Mouse (Mus musculus) v-Abl transformed pro-B cells (cell line): ENCODE measurements around the gene Ppp1r16b.

Experiments
- in situ Hi-C, 2 experiments: fragments of 400-800 bp; cut with MboI; formaldehyde crosslinking; loops; one replicate each; pipeline ENCODE4 v1.15.1; 2025; ENCODE audit not compliant: unreplicated experiment in 2 of 2

The Ppp1r16b gene

GRCm38 (mm10) chr2:158742431-158742830 lies 77.2 kb downstream of the Ppp1r16b start:
- in situ Hi-C loops: no loop called here

DNA sequence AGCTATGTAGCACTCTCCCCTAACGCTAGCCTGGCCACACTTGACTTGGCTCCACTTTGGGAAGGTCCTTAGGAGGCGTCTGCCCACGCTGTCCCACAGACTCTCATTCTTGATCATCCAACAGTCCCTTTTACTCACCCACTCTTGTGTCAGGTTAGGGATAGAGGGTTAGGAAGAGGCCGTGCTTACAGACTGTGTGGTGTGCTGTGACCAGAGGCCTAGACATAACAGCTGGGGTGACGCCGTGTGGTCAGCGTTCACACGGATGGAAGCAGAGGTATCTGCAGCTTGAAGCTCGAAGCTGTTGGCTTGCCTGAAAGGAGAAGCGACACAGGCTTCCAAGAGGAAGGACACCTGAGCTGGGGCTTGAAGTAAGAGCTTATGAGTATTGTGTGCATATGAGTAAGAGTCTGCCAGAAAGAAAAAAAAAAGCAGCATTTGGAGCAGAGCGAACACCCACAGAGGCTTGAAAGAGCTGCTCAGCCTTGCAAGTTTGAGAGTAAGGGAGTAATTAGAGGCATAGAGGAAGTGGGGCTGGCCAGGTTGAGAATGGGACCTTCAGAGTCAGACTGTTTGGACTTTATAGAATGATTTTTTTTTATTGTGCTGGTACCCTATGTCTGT lies 78.4 kb downstream of the Ppp1r16b start:
- in situ Hi-C loops: no loop called here

DNA sequence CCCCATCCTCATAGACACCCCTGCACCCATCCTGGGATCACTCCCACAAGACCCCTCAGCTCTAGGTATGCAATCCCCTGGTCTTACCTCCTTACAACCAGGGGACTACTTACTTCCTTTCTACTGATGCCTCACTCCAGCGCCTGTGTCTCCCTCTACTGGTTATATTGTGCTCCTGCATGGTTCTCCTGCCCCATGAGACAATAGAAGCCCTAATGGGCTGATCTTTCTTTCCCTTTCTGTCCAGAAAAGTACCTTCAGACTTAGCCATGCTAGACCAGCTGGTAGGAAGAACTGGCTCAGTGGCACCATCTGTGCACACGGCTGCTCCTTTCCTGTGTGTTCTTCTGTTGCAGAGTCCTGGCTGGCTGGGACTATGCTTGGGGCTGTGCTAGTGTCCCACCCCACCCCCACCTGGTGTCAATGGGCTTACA lies 79.9 kb downstream of the Ppp1r16b start:
- in situ Hi-C loops: loop anchor here (5.0 kb wide), 3 partner anchors 38 to 198 kb away; no protein-coding TSS in a partner anchor

- in situ Hi-C loops: loop anchor here (5.0 kb wide), 3 partner anchors 39 to 199 kb away; no protein-coding TSS in a partner anchor
Measured at GRCm38 (mm10) chr2:158746164-158746563, 81.0 kb downstream of the Ppp1r16b start.

GRCm38 (mm10) chr2:158749366-158749765 lies 84.2 kb downstream of the Ppp1r16b start:
- in situ Hi-C loops: loop anchor here (5.0 kb wide), 3 partner anchors 42 to 202 kb away; no protein-coding TSS in a partner anchor

GRCm38 (mm10) chr2:158760231-158760630 lies 95.0 kb downstream of the Ppp1r16b start:
- in situ Hi-C loops: loop anchor here in 1 of 2 experiments (10.0 kb wide), 1 partner anchor 1835 kb away; no protein-coding TSS in a partner anchor

GRCm38 (mm10) chr2:158762339-158762738 lies 97.1 kb downstream of the Ppp1r16b start:
- in situ Hi-C loops: loop anchor here in 1 of 2 experiments (10.0 kb wide), 1 partner anchor 1832 kb away; no protein-coding TSS in a partner anchor

DNA sequence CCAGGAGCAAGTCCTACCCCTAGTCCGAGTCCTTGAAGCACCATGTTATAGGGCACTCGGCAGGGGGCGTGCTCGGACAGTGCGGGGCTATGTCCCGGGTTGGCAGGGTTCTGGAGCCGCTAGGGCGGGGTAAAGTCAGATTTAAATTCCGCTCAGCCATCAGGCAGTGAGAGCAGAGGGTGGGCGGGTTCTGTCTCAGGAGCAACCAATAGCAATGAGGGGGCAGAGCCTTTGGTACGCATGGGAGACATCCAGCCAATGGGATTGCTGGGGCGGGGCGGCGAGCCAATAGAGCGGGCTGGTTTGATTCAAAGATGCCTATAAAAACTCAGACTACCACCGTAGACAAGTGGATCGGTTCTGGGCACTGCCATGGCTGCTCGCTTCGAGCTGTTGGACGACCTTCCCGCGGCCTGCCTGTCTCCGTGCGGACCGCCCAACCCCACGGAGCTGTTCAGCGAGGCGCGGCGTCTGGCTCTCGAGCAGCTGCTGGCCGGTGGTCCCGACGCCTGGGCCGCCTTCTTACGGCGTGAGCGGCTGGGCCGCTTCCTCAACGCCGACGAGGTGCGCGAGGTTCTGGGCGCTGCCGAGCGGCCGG lies 102.6 kb downstream of the Ppp1r16b start, which contains the start of gene Fam83d:
Gene Fam83d (plus strand): TSS at position 352 of the 598 bp plus-strand sequence.
- in situ Hi-C loops: loop anchor here (5.0 to 10.0 kb wide), 3 partner anchors 84 to 1827 kb away; no protein-coding TSS in a partner anchor

DNA sequence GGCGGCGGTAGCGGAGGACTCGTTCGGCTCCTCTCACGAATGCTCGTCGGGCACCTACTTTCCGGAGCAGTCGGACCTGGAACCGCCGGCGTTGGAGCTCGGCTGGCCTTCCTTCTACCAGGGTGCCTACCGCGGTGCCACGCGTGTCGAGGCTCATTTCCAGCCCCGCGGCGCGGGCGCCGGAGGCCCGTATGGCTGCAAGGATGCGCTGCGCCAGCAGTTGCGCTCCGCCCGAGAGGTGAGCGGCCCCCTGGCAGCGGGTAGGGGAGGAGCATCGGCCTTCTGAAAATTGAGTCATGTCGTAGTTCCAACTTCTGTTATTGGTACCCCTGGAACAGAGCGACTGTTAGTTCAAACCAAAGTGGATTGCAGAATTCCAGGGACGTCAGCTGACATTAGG lies 103.2 kb downstream of the Ppp1r16b start:
- in situ Hi-C loops: loop anchor here (5.0 to 10.0 kb wide), 3 partner anchors 84 to 1826 kb away; no protein-coding TSS in a partner anchor

DNA sequence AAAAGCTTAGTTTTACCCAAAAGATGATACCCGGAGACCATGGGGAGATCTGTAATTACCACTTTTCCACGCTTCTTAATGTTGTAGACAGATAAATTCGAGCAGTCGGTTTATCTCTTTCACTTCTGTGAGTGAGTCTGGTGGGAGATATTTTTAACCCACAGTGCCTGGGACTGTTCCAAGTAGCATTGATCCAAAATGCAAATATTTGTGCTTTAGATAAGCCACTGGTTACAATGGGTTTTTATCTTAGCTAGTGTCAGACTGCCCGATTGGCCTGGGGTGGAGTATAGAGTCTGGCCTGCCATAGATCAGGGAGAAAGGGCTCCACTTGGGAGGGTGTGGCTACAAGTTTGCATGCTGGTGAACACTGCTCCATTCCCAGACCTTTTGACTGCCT lies 103.6 kb downstream of the Ppp1r16b start:
- in situ Hi-C loops: loop anchor here (5.0 to 10.0 kb wide), 3 partner anchors 84 to 1826 kb away; no protein-coding TSS in a partner anchor

DNA sequence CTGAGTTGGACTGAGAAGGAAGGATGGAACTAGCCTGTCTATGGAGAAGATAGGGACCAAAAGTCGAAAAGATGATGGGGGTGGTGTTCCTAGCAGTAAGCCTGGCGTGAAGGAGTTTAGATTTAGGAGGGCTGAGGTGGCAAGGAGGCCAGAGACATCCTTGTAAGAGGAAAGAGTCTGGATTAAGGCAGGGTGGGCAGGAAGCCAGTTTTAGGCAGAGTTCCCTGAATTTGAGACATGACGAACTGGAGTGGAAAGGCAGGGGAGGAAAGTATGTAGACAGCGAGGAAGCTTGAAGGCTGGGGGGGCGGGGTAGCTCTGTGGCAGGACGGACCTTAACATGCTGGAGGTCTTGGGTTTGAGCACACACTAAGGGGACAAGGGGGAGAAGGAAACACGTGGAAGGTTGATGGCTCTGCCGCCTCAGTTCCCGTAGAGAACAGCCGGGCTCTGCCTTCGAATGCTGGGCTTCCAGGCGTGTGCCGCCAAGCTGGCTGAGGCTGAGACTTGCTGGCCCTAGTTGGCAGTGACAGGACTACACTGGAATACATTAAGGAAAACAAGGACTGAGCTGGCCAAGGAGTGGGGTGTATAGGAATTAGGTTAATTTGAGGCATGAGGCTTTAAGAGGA lies 105.0 kb downstream of the Ppp1r16b start:
- in situ Hi-C loops: no loop called here

GRCm38 (mm10) chr2:158771066-158771763 lies 106.0 kb downstream of the Ppp1r16b start:
- in situ Hi-C loops: no loop called here

GRCm38 (mm10) chr2:158772808-158773207 lies 107.6 kb downstream of the Ppp1r16b start:
- in situ Hi-C loops: no loop called here

DNA sequence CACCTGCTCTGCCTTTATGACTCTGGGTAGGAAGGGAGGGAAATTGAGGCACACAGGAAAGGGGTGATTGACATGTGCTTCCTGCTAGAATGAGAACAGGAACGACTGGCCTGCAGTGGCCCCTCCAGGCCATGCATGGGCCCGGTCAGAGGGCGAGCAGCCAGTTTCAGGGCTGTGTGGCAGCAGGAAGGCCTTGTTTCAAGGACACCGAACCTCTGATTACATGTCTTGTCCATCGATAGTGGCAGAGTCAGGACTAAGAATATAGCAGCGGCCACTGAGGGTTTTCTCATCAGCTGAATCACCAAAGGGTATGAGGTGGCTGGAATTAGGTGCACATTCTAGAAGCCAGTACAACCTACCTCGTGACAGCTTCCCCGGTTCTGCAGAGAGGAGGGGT lies 109.7 kb downstream of the Ppp1r16b start:
- in situ Hi-C loops: no loop called here

- in situ Hi-C loops: no loop called here
Measured at GRCm38 (mm10) chr2:158776716-158777115, 111.5 kb downstream of the Ppp1r16b start.

- in situ Hi-C loops: no loop called here
Measured at GRCm38 (mm10) chr2:158777490-158777889, 112.3 kb downstream of the Ppp1r16b start.

GRCm38 (mm10) chr2:158778349-158778748 lies 113.2 kb downstream of the Ppp1r16b start:
- in situ Hi-C loops: no loop called here

- in situ Hi-C loops: no loop called here
Measured at GRCm38 (mm10) chr2:158781126-158781525, 115.9 kb downstream of the Ppp1r16b start.

- in situ Hi-C loops: no loop called here
Measured at GRCm38 (mm10) chr2:158786927-158787795, 122.0 kb downstream of the Ppp1r16b start.
